Mouse (Mus musculus) kidney, embryonic 14.5 days (tissue): ENCODE results near the gene Gja4. TPM values are rescaled to one million over a fixed set of nuclear protein-coding genes. Genes with fewer than 3 reads are reported as not detected.

Experiments
- ATAC-seq: fragments of 200-750 bp; cut with Nextera tagmentation; 2 replicates; pipeline ENCODE4 v1.8.0; 2017; ENCODE audit warnings: moderate number of reproducible peaks, mild to moderate bottlenecking, moderate TSS enrichment, moderate library complexity; ENCODE audit not compliant: low FRiP score, low TSS enrichment
- H3K27ac ChIP-seq: fragments of 300-500 bp; sonication (generic); 2 replicates; pipeline ENCODE4 v1.5.1; 2014; ENCODE audit warnings: low read depth, mild to moderate bottlenecking, low read length, moderate library complexity, mixed read lengths
- H3K27me3 ChIP-seq: fragments of 300-500 bp; sonication (generic); 2 replicates; pipeline ENCODE4 v1.6.1; 2014; ENCODE audit warnings: mild to moderate bottlenecking, low read length; ENCODE audit not compliant: control insufficient read depth, insufficient read depth
- H3K36me3 ChIP-seq: fragments of 300-500 bp; sonication (generic); 2 replicates; pipeline ENCODE4 v1.6.1; 2014; ENCODE audit warnings: low read length, mixed read lengths; ENCODE audit not compliant: control insufficient read depth, insufficient read depth
- H3K4me1 ChIP-seq: fragments of 300-500 bp; sonication (generic); 2 replicates; pipeline ENCODE4 v1.6.1; 2014; ENCODE audit warnings: low read length, mixed read lengths; ENCODE audit not compliant: control insufficient read depth, insufficient read depth
- H3K4me2 ChIP-seq: fragments of 300-500 bp; sonication (generic); replicated peaks from 2 replicates; pipeline ENCODE4 v1.6.1; 2014; ENCODE audit warnings: low read depth, mild to moderate bottlenecking, low read length
- H3K4me3 ChIP-seq: fragments of 300-500 bp; sonication (generic); 2 replicates; pipeline ENCODE4 v1.5.1; 2014; ENCODE audit warnings: mild to moderate bottlenecking, low read length
- H3K9ac ChIP-seq: fragments of 300-500 bp; sonication (generic); 2 replicates; pipeline ENCODE4 v1.6.1; 2014; ENCODE audit warnings: low read depth, mild to moderate bottlenecking, low read length, moderate library complexity
- H3K9me3 ChIP-seq: fragments of 300-500 bp; sonication (generic); 2 replicates; pipeline ENCODE4 v1.6.1; 2016; ENCODE audit warnings: low read length; ENCODE audit not compliant: control insufficient read depth
- WGBS: fragments of 180-500 bp; shearing (Covaris S2); extraction: QIAGEN DNeasy Blood & Tissue Kit; methylation state at CpG from one replicate; pipeline ENCODE4 v1.1.7; 2014; 5-methylcytosine and 5-hydroxymethylcytosine counted together
- polyA plus RNA-seq: library from polyadenylated mRNA; unstranded; fragments of >200 nt; fragmentation: Nextera tagmentation; extraction: Ambion mirVana; gene quantifications from 2 replicates; pipeline ENCODE4 v1.2.1, GENCODE M21; 2014

Gene Gja4
- polyA plus RNA-seq, 1 experiment from 2014 or later = 23.7 TPM

- Histone ChIP-seq H3K27me3 (no peaks in the 10 kb centered on the region), H3K36me3 (no peaks in the 10 kb centered on the region), H3K4me1 (no peaks in the 10 kb centered on the region), H3K9ac (no peak overlapping the region), H3K4me2 (no peak overlapping the region), H3K27ac (no peak overlapping the region), H3K4me3 (no peak overlapping the region), H3K9me3 (no peaks in the 10 kb centered on the region)
- ATAC-seq = no peak
- WGBS = 57% methylated on average over 4 of the region's 4 CpGs
Measured at GRCm38 (mm10) chr4:127286907-127287306, 26.9 kb downstream of the Gja4 start.

GRCm38 (mm10) chr4:127279241-127279640 is 34.6 kb downstream of the Gja4 start:
- WGBS = 82% methylated on average over 9 of the region's 9 CpGs
- H3K9ac ChIP-seq = no peak overlapping the region
- H3K4me1 ChIP-seq = peaks cover 8% of the 10 kb centered on the region; the same call in 1 of the 2 replicates
- H3K27ac ChIP-seq = no peak overlapping the region
- no peaks in the 10 kb centered on the region for H3K9me3 ChIP-seq
- no peaks in the 10 kb centered on the region for H3K36me3 ChIP-seq
- no peak overlapping the region for H3K4me2 ChIP-seq
- no peak overlapping the region for H3K4me3 ChIP-seq
- ATAC-seq = no peak
- no peaks in the 10 kb centered on the region for H3K27me3 ChIP-seq

- Histone ChIP-seq H3K27me3 (no peaks in the 10 kb centered on the region), H3K4me3 (no peak overlapping the region), H3K4me2 (no peak overlapping the region), H3K36me3 (no peaks in the 10 kb centered on the region), H3K9ac (no peak overlapping the region), H3K27ac (no peak overlapping the region), H3K9me3 (no peaks in the 10 kb centered on the region), H3K4me1 (peaks cover 8% of the 10 kb centered on the region; the same call in 1 of the 2 replicates)
- ATAC-seq = no peak
- WGBS = 32% methylated on average over 9 of the region's 9 CpGs
Measured at GRCm38 (mm10) chr4:127278451-127279001, 35.3 kb downstream of the Gja4 start.

GRCm38 (mm10) chr4:127264183-127264554 is 49.7 kb downstream of the Gja4 start:
- Histone ChIP-seq H3K27me3 (peaks cover 4% of the 10 kb centered on the region; the same call in 1 of the 2 replicates), H3K4me1 (no peaks in the 10 kb centered on the region), H3K9ac (no peak overlapping the region), H3K4me3 (no peak overlapping the region), H3K9me3 (no peaks in the 10 kb centered on the region), H3K4me2 (no peak overlapping the region), H3K27ac (no peak overlapping the region), H3K36me3 (no peaks in the 10 kb centered on the region)
- whole genome bisulfite sequencing = 73% methylated on average over 5 of the region's 5 CpGs
- no peak for ATAC-seq

GRCm38 (mm10) chr4:127263438-127264182 is 50.2 kb downstream of the Gja4 start:
- H3K4me2 ChIP-seq = no peak overlapping the region
- no peaks in the 10 kb centered on the region for H3K36me3 ChIP-seq
- H3K9me3 ChIP-seq = no peaks in the 10 kb centered on the region
- no peak for ATAC-seq
- no peak overlapping the region for H3K4me3 ChIP-seq
- H3K4me1 ChIP-seq = no peaks in the 10 kb centered on the region
- H3K27me3 ChIP-seq = 0 out of 2 replicates have a peak, but pooled peaks cover 3% of the 10 kb centered on the region
- 61% methylated on average over 19 of the region's 19 CpGs for WGBS
- no peak overlapping the region for H3K9ac ChIP-seq
- peak overlapping the region; percentile 30; the same call in 1 of the 2 replicates for H3K27ac ChIP-seq

- H3K27me3 ChIP-seq = no peaks in the 10 kb centered on the region
- no peak overlapping the region for H3K9ac ChIP-seq
- no peak for ATAC-seq
- 91% methylated on average over 14 of the region's 14 CpGs for WGBS
- no peaks in the 10 kb centered on the region for H3K4me1 ChIP-seq
- H3K9me3 ChIP-seq = no peaks in the 10 kb centered on the region
- H3K36me3 ChIP-seq = no peaks in the 10 kb centered on the region
- no peak overlapping the region for H3K27ac ChIP-seq
- H3K4me3 ChIP-seq = no peak overlapping the region
- no peak overlapping the region for H3K4me2 ChIP-seq
Measured at GRCm38 (mm10) chr4:127261601-127262000, 52.2 kb downstream of the Gja4 start.

Other genes starting within 250 kb of the Gja4 start
- gene Zmym6, start 236.7 kb downstream of the Gja4 start, polyA plus RNA-seq = 14.4 and 20.4 TPM in 2 replicates
- gene Tmem35b, start 190.3 kb downstream of the Gja4 start, polyA plus RNA-seq = 22.1 and 25.4 TPM in 2 replicates
- gene Dlgap3, start 144.8 kb downstream of the Gja4 start, polyA plus RNA-seq = 0.69 and 0.79 TPM in 2 replicates
- gene Smim12, start 70.3 kb downstream of the Gja4 start, polyA plus RNA-seq = 55.2 and 66.2 TPM in 2 replicates
- 1.4 and 1.5 TPM in 2 replicates for gene Gjb3, start 16.8 kb upstream of the Gja4 start, polyA plus RNA-seq
- 0.70 and 1.3 TPM in 2 replicates for gene Gjb4, start 40.0 kb upstream of the Gja4 start, polyA plus RNA-seq
- gene Gjb5, start 44.1 kb upstream of the Gja4 start, polyA plus RNA-seq = 2.7 and 2.8 TPM in 2 replicates